Mouse (Mus musculus): Measurements from ENCODE around the gene Ndufs7.

Gene Ndufs7

DNA sequence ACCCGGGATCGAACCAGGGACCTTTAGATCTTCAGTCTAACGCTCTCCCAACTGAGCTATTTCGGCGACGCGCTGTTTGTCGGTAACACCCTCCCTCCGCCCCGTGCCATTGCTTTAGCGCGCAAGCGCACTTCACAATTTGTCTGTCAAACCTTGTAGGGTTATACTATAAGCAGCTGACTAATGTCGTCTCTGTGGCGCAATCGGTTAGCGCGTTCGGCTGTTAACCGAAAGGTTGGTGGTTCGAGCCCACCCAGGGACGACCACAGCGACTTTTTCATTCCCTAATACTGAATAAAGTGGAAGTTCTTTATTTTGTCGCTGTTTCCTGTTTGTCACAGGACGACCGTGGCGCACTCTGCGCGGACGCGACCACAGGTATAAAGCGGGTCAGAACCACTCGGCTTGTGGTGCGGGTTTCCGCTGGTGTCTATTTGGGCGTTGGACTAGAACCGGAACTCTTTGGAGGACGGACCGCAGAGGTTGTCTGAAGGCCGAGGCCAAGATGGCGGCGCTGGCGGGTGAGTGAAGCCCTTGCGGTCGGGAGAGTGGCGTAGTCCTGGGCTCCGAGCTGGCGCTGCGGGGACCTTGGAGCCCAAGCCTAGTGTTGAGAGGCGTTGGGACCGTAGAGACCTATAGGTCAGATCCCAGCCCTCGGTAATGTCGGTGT, at the start of gene Ndufs7:
Ndufs7 (plus strand) TSS at position 151 of the 670 bp plus-strand sequence.
- peak; percentile 97 for DNase-seq (ENCODE audit: low read depth)

DNA sequence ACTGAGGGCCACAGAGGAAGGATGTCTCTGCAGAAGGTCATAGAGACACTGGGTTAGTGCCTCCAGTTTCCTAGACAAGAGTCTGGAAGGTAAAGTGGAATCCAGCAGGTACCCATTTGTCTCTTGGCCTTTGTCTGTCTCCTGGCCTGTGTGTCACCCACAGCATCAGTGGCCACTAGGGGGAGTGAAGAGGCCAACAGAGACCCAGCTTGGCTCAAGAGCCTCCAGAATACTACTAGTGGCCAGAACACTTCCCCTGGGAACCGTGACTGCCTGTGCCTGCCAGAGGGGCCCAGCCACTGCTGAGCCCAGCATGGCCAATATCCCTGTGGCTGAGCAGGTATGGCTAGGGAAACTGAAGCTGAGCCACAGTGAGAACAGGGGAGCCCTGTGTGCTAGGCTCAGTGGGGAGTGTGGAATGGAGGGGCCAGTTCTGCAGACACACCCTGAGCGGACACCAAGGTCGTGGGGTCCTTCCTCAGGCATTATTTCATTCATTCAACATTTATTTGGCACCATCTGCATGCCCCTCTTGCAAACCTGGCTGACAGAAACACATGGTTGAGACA, 49.4 kb upstream of the Ndufs7 start:
- peak; percentile 87 for DNase-seq (ENCODE audit: low read depth)

DNA sequence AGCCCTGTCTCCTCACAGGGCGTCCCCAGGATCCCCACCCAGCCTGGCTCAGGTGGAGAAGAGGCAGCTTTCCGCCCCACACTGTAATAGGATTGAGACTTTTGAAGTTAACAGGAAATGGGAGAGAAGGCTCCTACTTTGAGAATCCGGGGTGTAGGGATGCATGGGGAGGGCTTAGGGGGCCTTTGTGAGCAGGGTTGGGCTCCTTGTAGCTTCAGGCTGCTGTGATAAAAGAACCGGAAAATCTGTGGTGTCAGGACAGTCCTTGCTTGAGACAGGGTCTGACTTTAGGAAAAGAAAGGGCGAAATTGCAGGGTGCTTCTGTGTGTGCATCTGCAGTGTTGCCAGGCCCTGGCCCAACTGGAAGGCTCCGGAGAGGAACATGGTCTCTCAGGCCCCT, 48.4 kb upstream of the Ndufs7 start:
- no peak for DNase-seq (ENCODE audit: low read depth)

DNA sequence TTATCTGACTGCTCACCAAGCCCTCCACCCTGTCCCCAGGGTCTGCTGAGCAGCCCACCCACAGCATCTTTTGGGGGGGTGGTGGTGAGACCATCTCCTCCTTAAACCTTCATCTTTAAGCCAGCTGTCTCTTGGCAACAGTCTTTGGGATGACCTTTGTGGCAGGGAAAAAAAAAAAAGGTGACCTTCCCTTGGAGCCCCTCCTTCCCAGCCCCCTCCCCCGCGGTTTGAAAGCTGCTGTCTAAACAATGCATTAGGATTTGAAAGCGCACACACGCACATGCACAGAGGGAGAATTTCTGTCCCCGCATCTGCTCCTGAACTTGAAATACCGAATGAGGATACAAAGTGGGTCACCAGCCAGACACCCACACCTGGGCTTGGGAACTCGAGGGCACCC, 44.9 kb upstream of the Ndufs7 start:
- DNase-seq (ENCODE audit: low read depth), result no peak

DNA sequence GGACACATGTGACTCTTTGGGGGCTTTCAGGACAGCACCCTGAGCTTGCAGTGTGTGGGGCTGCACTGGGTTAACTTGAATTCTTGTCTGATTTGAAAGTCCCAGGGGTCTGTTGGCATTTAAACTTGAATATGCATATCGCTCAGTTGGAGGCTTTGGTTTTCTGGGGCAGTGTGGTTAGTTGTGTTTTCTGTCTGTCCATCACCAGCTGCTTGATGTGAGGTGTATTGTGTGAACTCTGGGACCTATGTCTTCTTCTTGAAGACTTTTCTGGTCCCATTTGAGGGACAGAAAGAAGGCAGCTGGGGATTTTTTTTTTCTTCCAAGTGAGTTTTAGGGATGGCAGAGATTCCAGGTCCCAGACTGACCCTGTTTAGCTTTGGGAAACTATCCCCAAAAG, 41.7 kb upstream of the Ndufs7 start:
- no peak for DNase-seq (ENCODE audit: low read depth)

DNA sequence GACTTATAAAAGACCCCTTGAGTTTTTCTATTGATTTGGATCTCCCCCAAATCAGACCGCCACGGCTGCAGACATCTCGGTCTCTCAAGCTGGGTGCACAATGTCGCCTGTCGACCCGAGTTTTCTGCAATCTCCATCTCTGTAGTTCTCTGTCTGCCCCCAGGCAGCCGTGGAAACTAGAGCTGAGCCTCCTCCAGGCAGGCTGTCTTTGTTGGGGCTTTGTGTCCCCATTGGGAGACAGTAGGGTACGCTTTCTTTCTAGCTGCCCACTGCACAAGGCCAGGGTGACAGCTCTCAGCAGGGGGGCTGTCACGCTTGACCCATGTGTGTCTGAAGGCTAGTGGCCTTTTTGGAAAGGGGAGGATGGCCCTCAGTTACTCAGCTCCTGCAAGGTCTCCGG, 41.2 kb upstream of the Ndufs7 start:
- DNase-seq (ENCODE audit: low read depth), result no peak

DNA sequence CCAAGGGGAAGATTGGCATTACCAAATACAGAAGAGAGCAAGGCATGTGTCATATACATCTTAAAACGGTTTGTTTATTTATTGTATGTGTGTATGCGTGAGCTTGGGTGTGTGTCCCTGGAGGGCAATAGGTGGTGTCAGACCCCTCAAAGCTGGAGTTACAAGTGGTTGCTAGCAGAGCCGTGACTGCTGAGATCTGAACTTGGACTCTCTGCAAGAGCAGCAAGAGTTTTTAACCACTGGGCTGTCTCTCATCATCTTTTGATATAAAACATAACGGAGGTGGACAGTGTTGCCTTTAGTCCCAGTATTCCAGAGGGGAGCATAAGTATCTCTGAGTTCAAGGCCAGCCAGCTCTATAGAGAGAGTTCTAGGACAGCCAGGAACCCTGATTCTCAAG, 40.7 kb upstream of the Ndufs7 start:
- no peak for DNase-seq (ENCODE audit: low read depth)

DNA sequence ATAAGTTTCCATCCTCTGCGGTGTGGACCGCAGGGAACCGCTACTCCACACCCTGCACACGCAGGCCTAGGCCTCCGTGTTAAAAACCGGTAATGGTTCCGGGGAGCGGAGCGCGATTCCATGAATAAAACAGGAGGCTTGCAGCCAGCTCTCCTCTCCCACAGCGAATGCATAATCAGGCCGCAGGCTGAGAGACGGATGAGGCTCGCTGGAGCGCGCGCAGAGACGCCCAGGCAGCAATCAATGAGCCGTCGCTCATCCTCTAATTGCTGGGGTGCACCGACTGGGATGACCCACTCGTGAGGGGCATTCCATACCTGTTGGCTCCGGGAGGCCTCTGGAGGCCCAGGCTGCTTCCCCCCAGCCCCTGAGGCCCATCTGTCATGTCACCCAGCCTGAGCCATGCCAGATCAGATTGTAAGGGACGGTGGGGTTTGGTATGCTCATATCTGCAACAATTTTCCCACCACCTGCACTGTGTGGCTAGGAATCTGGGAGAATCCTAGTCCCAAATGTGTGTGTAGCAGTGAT, 40.0 kb upstream of the Ndufs7 start:
- no peak for DNase-seq (ENCODE audit: low read depth)

DNA sequence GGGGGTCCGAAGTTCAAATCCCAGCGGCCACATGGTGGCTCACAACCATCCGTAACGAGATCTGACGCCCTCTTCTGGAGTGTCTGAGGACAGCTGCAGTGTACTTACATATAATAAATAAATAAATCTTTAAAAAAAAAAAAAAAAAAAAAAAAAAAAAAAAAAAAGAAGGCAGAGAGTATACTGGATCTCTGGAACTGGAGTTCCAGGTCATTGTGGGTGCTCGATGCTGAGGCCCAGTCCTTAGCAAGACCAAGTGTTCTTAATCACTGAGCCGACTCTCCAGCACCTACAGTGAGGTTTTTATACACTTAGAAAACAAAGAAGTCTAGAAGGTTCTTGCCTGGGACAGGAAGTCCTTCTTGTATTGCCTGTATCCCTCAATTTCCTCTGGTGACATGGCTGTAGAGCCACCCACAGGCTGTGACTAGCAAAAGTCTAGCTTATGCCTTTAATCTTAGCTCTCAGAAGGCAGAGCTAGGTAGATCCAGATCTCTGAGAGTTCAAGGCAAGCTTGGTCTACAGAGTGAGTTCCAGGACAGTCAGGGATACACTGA, 37.3 kb upstream of the Ndufs7 start:
- peak; percentile 60 for DNase-seq (ENCODE audit: low read depth)

DNA sequence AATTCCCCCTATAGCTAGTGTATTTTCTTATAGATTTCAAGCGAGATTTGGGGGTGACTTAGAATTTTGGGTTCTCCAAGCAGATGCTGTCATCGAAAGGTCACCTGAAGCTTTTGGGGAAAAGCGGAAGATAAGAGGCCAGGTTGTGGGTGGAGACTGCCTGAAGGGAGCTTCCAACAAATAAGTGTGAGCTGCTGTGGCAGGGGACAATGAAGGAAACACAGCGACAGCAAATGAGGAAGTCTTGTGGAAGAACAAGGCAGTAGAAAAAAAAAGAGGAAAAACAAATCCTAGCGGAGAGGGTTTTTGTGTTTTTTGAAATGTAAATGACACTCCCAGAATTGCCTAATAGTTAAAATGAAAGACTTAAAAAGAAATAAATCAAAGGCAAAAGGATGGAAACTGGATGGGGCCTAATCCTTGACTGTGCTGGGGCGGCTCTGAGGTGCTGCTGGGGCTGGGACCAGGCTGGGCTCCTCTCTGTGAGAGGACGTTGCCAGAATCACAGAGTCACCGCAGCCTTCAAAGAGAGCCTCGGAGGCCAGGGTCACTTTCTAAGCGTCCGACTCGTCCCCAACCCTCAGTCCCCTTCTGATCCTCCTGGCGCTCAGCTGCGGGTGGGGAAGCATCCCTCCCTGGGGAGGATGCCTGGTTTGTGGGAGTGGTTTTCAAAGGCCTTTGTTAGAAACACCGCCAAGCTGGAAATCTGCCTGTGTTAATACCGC, 33.7 kb upstream of the Ndufs7 start:
- DNase-seq (ENCODE audit: low read depth), result no peak

DNA sequence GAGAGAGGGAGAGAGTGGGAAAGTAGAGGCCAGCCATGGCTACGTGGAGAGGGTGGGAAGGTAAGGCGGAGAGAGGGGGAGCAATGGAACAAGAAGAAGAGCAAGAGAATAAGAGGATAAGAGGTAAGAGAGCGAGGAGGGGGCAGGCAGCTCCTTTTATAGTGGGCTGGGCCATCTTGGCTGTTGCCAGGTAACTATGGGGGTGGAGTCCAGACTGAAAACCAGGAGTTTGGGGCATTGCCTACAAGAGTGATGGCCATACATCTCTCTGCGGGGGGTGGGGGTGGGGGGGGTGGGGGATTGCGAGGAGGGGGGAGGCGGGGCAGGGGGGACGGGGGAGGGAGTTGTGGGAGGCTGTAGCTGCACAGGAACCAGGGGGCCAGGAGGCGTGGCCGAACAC, 28.2 kb upstream of the Ndufs7 start:
- no peak for DNase-seq (ENCODE audit: low read depth)

DNA sequence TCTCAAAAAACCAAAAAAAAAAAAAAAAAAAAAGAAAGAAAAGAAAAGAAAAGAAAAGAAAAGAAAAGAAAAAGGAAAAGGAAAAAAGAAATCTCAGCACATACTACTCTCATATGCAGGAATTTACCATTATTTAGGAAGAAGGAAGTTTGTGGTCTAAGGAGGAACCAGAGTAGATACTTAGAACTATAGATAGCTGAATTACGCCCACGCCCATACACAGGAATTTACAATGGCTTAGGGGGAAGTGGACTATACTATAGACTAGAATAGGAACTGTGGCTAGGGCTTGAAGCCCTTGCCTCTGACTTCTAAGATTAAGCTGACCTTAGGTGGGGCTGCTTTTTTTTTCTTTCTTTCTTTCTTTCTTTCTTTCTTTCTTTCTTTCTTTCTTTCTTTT, 25.8 kb upstream of the Ndufs7 start:
- DNase-seq (ENCODE audit: low read depth), result peak; percentile 37

DNA sequence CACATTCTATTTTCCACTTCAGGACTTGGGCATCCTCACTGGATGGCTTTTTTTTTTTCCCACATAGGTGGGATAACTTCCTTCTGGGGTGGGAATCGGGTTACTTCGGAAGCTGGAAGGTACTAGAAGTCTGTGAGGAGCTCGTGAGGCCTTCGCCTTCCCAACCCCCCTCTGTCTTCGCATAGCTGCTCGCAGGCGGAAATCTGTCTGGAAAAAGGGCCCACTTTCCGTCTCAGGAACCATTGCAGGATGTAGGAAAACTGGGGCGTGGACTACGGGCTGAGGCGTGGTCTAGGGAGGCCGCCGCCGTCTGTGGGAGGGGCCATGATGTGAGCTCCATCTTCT, 22.9 kb upstream of the Ndufs7 start:
- no peak for DNase-seq (ENCODE audit: low read depth)

DNA sequence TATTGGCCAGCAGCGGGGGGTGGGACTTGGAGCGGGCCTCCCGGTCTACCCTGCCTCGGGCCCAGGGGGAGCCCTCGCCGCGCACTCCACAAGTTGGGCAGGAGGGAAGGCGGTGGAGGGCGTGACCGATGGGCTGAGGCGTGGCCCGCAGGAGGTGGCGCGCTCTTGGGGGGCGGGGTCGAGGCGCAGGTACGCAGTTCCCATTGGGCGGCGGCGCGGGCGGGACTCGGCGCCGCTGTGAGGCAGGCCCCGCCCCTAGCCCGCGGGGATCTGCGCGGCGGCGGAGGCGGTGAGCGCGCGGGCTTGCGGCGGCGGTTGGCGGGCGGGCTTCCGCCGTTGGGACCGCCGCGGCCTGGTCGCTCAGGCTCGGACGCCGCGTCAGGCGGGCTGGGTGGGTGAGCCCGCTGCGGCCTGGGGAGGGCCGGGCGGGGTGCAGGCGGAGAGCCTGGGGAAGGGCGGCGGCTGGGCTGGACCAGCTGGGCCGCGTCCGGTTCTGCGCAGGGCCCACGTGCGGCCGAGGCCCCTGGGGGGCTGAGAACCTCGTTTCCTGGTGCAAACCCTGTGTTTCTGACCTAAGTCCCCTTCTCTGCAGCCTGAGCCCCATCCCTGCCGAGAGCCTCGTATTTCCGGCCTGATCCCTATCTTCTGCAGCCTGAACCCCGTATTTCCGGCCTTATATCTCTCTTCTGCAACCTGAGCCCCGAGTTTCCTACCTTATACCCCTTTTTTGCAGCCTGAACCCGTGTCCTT, 22.3 kb upstream of the Ndufs7 start, which contains the start of gene Mum1:
Mum1 (plus strand) TSS at position 19 of the 750 bp plus-strand sequence.
- peak; percentile 99 for DNase-seq (ENCODE audit: low read depth)

DNA sequence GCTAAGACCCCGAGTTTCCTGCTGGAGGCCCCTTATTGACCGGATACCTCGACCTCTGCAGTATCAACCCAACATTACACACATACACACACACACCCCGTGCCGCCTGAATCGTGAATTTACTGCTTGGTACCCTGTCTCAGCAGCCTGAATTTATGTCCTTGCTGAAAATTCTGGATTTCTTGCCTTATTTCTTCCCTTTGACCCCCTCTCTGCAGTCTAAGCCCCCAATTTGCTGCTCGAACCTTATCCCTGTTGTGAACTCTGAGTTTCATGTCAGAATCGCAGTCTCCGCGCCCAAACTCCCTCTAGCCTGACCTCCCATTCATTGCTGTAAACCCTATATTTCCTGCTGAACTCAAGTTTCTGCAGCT, 21.8 kb upstream of the Ndufs7 start:
- no peak for DNase-seq (ENCODE audit: low read depth)

DNA sequence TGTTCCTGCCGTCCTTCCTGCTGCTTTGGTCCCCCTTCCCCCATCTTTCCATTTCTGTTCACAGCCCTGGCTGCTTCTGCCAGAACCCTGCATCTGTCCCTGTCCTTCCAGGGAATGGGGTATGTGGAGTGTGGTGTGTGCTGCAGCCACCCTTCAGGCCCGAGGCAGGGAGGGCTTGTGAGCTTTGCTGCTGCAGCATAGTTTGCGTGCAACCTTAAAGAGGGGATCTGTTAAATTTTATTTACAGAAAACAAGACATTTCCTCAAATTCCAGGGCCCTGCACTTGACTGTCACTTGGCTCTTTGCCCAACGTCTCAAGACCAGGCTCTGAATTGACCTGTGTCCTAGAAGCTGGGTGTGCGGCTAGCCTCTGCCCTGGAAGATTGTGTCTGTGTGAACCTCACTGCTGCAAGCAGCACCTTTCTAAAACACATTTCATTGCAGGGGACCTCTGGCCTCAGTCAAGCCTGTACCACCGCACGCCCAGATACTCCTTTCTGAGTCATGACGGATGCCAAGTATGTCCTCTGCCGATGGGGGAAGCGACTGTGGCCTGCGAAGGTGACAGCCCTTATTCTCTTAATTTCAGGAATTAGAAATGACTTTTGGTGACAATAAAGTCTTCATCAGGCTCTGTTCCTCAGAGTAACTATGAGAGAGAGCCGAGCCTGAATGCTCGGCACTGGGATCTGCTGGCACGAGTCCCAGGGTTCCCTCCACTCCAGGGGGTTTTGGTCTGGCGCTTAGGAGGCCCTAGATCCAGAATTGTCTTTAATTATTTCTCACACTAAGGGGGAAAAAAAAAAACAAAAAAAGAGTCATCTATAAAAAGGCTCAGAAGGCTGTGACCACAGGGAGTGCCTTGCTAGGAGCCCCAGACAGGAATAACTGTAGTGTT, 20.8 kb upstream of the Ndufs7 start:
- DNase-seq (ENCODE audit: low read depth), result no peak

DNA sequence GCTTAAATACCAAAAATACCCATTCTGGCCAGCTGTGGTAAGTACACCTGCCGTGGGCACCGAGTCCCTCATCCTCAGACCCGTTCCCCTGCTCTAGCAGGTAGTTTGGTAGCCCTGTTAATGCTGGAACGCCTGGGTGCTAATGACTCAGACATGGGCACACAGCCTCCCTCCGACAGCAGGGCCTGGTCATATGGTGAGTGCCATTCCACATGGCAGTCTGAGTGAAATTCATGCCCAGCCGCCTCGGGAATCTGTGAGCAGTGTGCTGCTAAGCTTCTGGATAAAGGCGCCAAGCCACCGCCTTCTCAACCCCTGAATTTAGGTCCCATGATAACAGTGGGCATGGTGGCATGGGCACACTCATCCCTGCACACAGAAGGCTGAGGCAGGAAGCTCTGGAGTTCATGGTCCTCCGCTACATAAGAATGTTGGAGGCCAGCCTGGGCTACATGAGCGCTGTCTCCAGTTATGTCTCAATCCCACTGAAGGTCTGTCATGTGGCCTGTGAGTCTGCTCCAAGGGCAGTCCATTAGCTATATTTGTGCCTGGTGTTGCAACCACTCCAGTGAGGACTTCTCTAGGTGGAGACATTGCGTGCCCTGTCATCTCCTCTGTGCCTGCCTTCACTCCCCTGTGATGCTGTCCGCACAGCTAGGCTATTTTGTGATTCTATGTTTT, 12.6 kb upstream of the Ndufs7 start:
- DNase-seq (ENCODE audit: low read depth), result peak; percentile 21

DNA sequence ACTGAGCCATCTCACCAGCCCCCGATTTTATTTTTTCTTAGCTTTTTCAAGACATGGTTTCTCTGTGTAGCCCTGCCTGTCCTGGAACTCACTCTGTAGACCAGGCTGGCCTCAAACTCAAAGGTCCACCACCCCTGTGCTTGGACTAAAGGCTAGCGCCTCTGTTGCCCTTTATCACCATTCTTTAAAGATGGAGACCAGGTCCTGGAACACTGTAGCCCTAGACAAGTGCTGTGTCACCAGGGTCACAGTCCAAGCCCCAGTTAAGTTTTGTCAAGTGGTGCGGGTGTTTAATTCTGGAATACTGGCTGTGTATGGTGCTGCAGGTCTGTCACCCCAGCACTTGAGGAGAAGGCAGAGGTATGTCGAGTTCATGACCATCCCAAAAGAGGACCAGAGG, 11.9 kb upstream of the Ndufs7 start:
- DNase-seq (ENCODE audit: low read depth), result no peak

DNA sequence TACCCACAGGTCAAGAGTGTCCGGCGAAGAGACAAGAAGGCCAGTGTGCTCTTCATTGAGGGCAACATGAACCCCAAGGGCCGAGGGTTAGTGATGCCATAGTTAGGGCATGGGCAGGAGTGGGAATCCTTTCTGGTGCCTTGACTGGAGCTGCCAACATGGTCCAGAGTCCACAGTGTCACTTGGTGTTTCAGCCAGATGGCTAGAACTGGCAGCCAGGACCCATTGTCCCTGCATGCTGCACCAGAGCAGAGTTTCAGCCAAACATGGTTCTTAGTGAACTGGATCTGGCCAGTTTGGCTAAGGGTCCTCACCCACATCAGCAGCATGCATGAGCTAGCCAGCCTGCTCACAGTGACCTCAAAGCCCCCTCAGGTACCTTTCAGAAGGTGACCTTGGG, 10.6 kb upstream of the Ndufs7 start:
- no peak for DNase-seq (ENCODE audit: low read depth)

DNA sequence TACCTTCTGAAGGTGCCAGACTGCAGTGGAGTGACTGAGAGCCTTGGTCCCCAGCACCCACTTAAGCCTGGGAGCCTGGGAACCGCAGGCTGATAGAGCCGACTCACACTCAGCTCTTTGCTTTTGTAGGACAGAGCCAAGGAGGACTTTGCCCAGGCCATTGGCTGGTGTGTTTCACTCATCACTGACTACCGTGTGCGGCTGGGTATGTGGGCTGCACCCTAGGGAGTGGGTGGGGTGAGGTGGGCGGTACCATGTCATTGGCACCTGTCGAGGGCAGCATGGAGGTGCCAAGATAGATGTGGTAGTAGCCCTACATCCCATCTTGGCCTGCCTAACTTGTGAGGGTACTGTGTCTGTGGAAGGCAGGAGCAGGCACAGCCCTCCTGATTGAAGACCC, 9.1 kb upstream of the Ndufs7 start:
- no peak for DNase-seq (ENCODE audit: low read depth)

DNA sequence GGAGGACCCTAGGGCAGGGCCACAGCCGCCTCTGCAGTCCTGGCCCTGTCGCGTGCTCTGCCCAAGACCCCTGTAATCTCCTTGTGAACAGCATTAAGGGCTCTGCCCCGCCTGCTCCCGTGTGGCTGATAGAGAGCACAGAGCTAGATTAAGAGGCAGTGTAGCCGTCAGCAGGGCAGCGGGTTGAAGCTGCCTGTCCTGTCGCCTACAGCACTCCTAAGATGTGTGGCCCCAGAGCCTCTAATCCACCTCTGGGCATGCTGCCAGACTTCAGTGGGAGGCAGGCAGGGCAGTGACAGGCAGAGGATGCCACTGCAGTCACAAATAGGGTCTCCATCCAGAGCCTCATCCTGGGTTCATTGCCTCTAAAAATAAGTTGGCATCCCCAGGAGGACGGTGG, 6.8 kb upstream of the Ndufs7 start:
- no peak for DNase-seq (ENCODE audit: low read depth)

All from 416B (cell line).